Comparison of ENCODE assay signal across 8 mouse cellular contexts in genomic region chr19:41982791-41983150, GRCm38 (mm10). TPM values are rescaled to one million over a fixed set of nuclear protein-coding genes. Genes with fewer than 3 reads are reported as not detected.
A peak's percentile ranks its signal among the peaks of the same experiment; 100 is the strongest.
DNase-seq lines count a peak whose midpoint lies in the region; ATAC-seq and TF ChIP-seq lines count a peak whose summit lies in the region.

No protein-coding gene starts in this region.

- ATAC-seq in forebrain, embryonic 11.5 days (replicated peaks; ENCODE audit: low FRiP score): no peak
- ATAC-seq in liver, embryonic 11.5 days (replicated peaks; ENCODE audit: low FRiP score): no peak
- no peak for ATAC-seq in neural tube, embryonic 14.5 days (ENCODE audit: low read depth)

- intact Hi-C loops in gastrocnemius, adult 2 months (cut with DNase I): loop anchor here (5.0 kb wide), 1 partner anchor 50 kb away; the partner anchor contains the start of genes Exosc1 and Zdhhc16

- no peaks in the 10 kb centered on the region for H3K36me3 ChIP-seq in forebrain, embryonic 11.5 days (ENCODE audit: control insufficient read depth, insufficient read depth, low read length)
- no peaks in the 10 kb centered on the region for H3K36me3 ChIP-seq in liver, embryonic 11.5 days (ENCODE audit: control insufficient read depth, insufficient read depth, low read length)
- no peaks in the 10 kb centered on the region for H3K36me3 ChIP-seq in neural tube, embryonic 14.5 days (ENCODE audit: control insufficient read depth, insufficient read depth, low read length)

- no peak for DNase-seq in gastrocnemius, adult 2 months
- DNase-seq in gastrocnemius, postnatal 25 days: no peak
- peak; percentile 13 to 19 for DNase-seq in B cell, adult 2 months
- DNase-seq in forebrain, embryonic 11.5 days (ENCODE audit: low spot score): no peak
- DNase-seq in liver, embryonic 11.5 days (ENCODE audit: low spot score): no peak
- DNase-seq in right cerebral cortex, adult 18-20 months: no peak
- no peak for DNase-seq in adrenal gland, postnatal 25 days

- no peak for TF ChIP-seq CTCF in gastrocnemius, adult 2 months (IDR thresholded peaks at IDR 0.05)

- peak overlapping the region; percentile 100 for H3K4me2 ChIP-seq in forebrain, embryonic 11.5 days (ENCODE audit: low read depth, low read length, severe bottlenecking)
- H3K4me2 ChIP-seq in liver, embryonic 11.5 days: peak overlapping the region; percentile 100
- H3K4me2 ChIP-seq in neural tube, embryonic 14.5 days (ENCODE audit: low read depth, low read length): peak overlapping the region; percentile 99

- peak overlapping the region; percentile 56 for H3K9ac ChIP-seq in forebrain, embryonic 11.5 days (ENCODE audit: low read length)
- H3K9ac ChIP-seq in liver, embryonic 11.5 days (ENCODE audit: low read depth, low read length): peak overlapping the region; percentile 78
- H3K9ac ChIP-seq in neural tube, embryonic 14.5 days (replicated peaks; ENCODE audit: low read depth, low read length): no peak overlapping the region

- H3K4me1 ChIP-seq in forebrain, embryonic 11.5 days (replicated peaks; ENCODE audit: control insufficient read depth, insufficient read depth, low read length): peaks cover 6% of the 10 kb centered on the region
- peaks cover 8% of the 10 kb centered on the region; the same call in 1 of the 2 replicates for H3K4me1 ChIP-seq in liver, embryonic 11.5 days (replicated peaks; ENCODE audit: control insufficient read depth, insufficient read depth, low read length)
- H3K4me1 ChIP-seq in neural tube, embryonic 14.5 days (ENCODE audit: control insufficient read depth, insufficient read depth, low read length): peaks cover 4% of the 10 kb centered on the region; the same call in 1 of the 2 replicates

- H3K27me3 ChIP-seq in forebrain, embryonic 11.5 days (ENCODE audit: control insufficient read depth, insufficient read depth, low read length): peaks cover 6% of the 10 kb centered on the region
- peaks cover 2% of the 10 kb centered on the region; the same call in 1 of the 2 replicates for H3K27me3 ChIP-seq in liver, embryonic 11.5 days (replicated peaks; ENCODE audit: control insufficient read depth, insufficient read depth, low read length)
- H3K27me3 ChIP-seq in neural tube, embryonic 14.5 days (ENCODE audit: control insufficient read depth, insufficient read depth, low read length): peaks cover 4% of the 10 kb centered on the region; the same call in 1 of the 2 replicates

- H3K9me3 ChIP-seq in forebrain, embryonic 11.5 days (ENCODE audit: control insufficient read depth, low read length): no peaks in the 10 kb centered on the region
- no peaks in the 10 kb centered on the region for H3K9me3 ChIP-seq in liver, embryonic 11.5 days (ENCODE audit: control insufficient read depth, low read length)
- H3K9me3 ChIP-seq in neural tube, embryonic 14.5 days (ENCODE audit: control insufficient read depth, low read length): no peaks in the 10 kb centered on the region

- H3K27ac ChIP-seq in gastrocnemius, adult 2 months: peak overlapping the region; percentile 93
- no peak overlapping the region for H3K27ac ChIP-seq in forebrain, embryonic 11.5 days (ENCODE audit: low read depth, low read length)
- H3K27ac ChIP-seq in liver, embryonic 11.5 days (ENCODE audit: low read depth, low read length): peak overlapping the region; percentile 79; the same call in 1 of the 2 replicates
- no peak overlapping the region for H3K27ac ChIP-seq in neural tube, embryonic 14.5 days (ENCODE audit: low read depth, low read length)

- peak overlapping the region; percentile 92 for H3K4me3 ChIP-seq in gastrocnemius, adult 2 months
- peak overlapping the region; percentile 67 for H3K4me3 ChIP-seq in forebrain, embryonic 11.5 days (ENCODE audit: low read depth, low read length)
- peak overlapping the region; percentile 90 for H3K4me3 ChIP-seq in liver, embryonic 11.5 days (ENCODE audit: low read depth, low read length)
- H3K4me3 ChIP-seq in neural tube, embryonic 14.5 days (ENCODE audit: low read depth, low read length): peak overlapping the region; percentile 87

- WGBS in forebrain, embryonic 11.5 days: under 1% methylated on average over 4 of the region's 4 CpGs
- WGBS in liver, embryonic 11.5 days: 6% methylated on average over 4 of the region's 4 CpGs
- WGBS in neural tube, embryonic 14.5 days: 4% methylated on average over 4 of the region's 4 CpGs

RNA-seq across cellular contexts. Expression of gene Ubtd1, which starts 1.2 kb away (rescaled TPM):
- 10 to 100 TPM; 14.5 to 15.1 TPM for total RNA-seq in gastrocnemius, adult 2 months (2021)
- 10 to 100 TPM; 15.4 to 19.8 TPM for total RNA-seq in gastrocnemius, postnatal 25 days (2021)
- 8.5 and 9.7 TPM in 2 replicates for polyA plus RNA-seq in forebrain, embryonic 11.5 days (2014; fragmentation: Nextera tagmentation; extraction: Ambion mirVana)
- 6.7 and 7.3 TPM in 2 replicates for polyA plus RNA-seq in liver, embryonic 11.5 days (2014; fragmentation: Nextera tagmentation; extraction: Ambion mirVana)
- polyA plus RNA-seq in neural tube, embryonic 14.5 days (2014; fragmentation: Nextera tagmentation; extraction: Ambion mirVana): 8.2 and 9.9 TPM in 2 replicates
- 15.2 and 18.2 TPM in 2 replicates for total RNA-seq in adrenal gland, postnatal 25 days (2021)

RNA-seq across cellular contexts. Expression of gene Mms19, which starts 1.8 kb away (rescaled TPM):
- total RNA-seq in gastrocnemius, adult 2 months (2021): 10 to 100 TPM in 1 of 2 experiments, 1 to 10 TPM in 1; 8.8 to 10.5 TPM
- 1 to 10 TPM; 7.7 to 8.7 TPM for total RNA-seq in gastrocnemius, postnatal 25 days (2021)
- polyA plus RNA-seq in forebrain, embryonic 11.5 days (2014; fragmentation: Nextera tagmentation; extraction: Ambion mirVana): 38.2 and 39.9 TPM in 2 replicates
- 27.9 and 29.1 TPM in 2 replicates for polyA plus RNA-seq in liver, embryonic 11.5 days (2014; fragmentation: Nextera tagmentation; extraction: Ambion mirVana)
- 33.7 and 34.8 TPM in 2 replicates for polyA plus RNA-seq in neural tube, embryonic 14.5 days (2014; fragmentation: Nextera tagmentation; extraction: Ambion mirVana)
- 19.0 and 31.0 TPM in 2 replicates for total RNA-seq in adrenal gland, postnatal 25 days (2021)

RNA-seq across cellular contexts. Expression of gene Zdhhc16, which starts 49.5 kb away (rescaled TPM):
- 10 to 100 TPM; 19.4 to 21.6 TPM for total RNA-seq in gastrocnemius, adult 2 months (2021)
- total RNA-seq in gastrocnemius, postnatal 25 days (2021): 10 to 100 TPM; 19.2 to 20.5 TPM
- 70.7 and 76.6 TPM in 2 replicates for polyA plus RNA-seq in forebrain, embryonic 11.5 days (2014; fragmentation: Nextera tagmentation; extraction: Ambion mirVana)
- 58.9 and 63.0 TPM in 2 replicates for polyA plus RNA-seq in liver, embryonic 11.5 days (2014; fragmentation: Nextera tagmentation; extraction: Ambion mirVana)
- 67.7 and 72.7 TPM in 2 replicates for polyA plus RNA-seq in neural tube, embryonic 14.5 days (2014; fragmentation: Nextera tagmentation; extraction: Ambion mirVana)
- total RNA-seq in adrenal gland, postnatal 25 days (2021): 36.0 and 39.8 TPM in 2 replicates

RNA-seq across cellular contexts. Expression of gene Exosc1, which starts 49.5 kb away (rescaled TPM):
- 10 to 100 TPM; 16.1 to 16.8 TPM for total RNA-seq in gastrocnemius, adult 2 months (2021)
- 10 to 100 TPM; 11.4 to 16.4 TPM for total RNA-seq in gastrocnemius, postnatal 25 days (2021)
- polyA plus RNA-seq in forebrain, embryonic 11.5 days (2014; fragmentation: Nextera tagmentation; extraction: Ambion mirVana): 83.9 and 87.5 TPM in 2 replicates
- 101 and 109 TPM in 2 replicates for polyA plus RNA-seq in liver, embryonic 11.5 days (2014; fragmentation: Nextera tagmentation; extraction: Ambion mirVana)
- polyA plus RNA-seq in neural tube, embryonic 14.5 days (2014; fragmentation: Nextera tagmentation; extraction: Ambion mirVana): 60.7 and 69.2 TPM in 2 replicates
- total RNA-seq in adrenal gland, postnatal 25 days (2021): 24.0 and 30.3 TPM in 2 replicates

RNA-seq across cellular contexts. Expression of gene Ankrd2, which starts 53.0 kb away (rescaled TPM):
- total RNA-seq in gastrocnemius, adult 2 months (2021): 100 to 1,000 TPM; 154 to 235 TPM
- total RNA-seq in gastrocnemius, postnatal 25 days (2021): 1,000 to 10,000 TPM in 1 of 2 experiments, 100 to 1,000 TPM in 1; 167 to 1,046 TPM
- polyA plus RNA-seq in forebrain, embryonic 11.5 days (2014; fragmentation: Nextera tagmentation; extraction: Ambion mirVana): not detected in 2 replicates
- polyA plus RNA-seq in liver, embryonic 11.5 days (2014; fragmentation: Nextera tagmentation; extraction: Ambion mirVana): not detected in 2 replicates
- 0.73 and 0.80 TPM in 2 replicates for polyA plus RNA-seq in neural tube, embryonic 14.5 days (2014; fragmentation: Nextera tagmentation; extraction: Ambion mirVana)
- total RNA-seq in adrenal gland, postnatal 25 days (2021): 0.46 TPM in 1 of 2 replicates, not detected in the other

Comparison
In these comparisons a context has a peak if more than half of its experiments do, and no peak if none do; other contexts are left out.
1. DNase-seq: peak in B cell, adult 2 months (2 of 2); none in gastrocnemius, adult 2 months (single experiment), gastrocnemius, postnatal 25 days (single experiment), forebrain, embryonic 11.5 days (single experiment), liver, embryonic 11.5 days (single experiment), right cerebral cortex, adult 18-20 months (single experiment) and adrenal gland, postnatal 25 days (single experiment).
2. H3K27ac ChIP-seq: peak in gastrocnemius, adult 2 months (single experiment) and liver, embryonic 11.5 days (single experiment); none in forebrain, embryonic 11.5 days (single experiment) and neural tube, embryonic 14.5 days (single experiment).
3. Peak in every context shown above with its lines, with median percentiles within 50 percentile points of each other: H3K4me3 ChIP-seq and H3K4me2 ChIP-seq.